Mouse (Mus musculus) ES-E14 (cell line): ENCODE measurements at regions not wholly inside any gene's neighbourhood (a gene's known extent, or its start where the extent isn't known, plus 50 kb on each side); places are given as distances from the start of the nearest gene placed in this dataset.

ENCODE experiments used
- CHD2 ChIP-seq: IDR thresholded peaks from 2 replicates; pipeline ENCODE4 v1.6.1; 2014; ENCODE audit warnings: mild to moderate bottlenecking, low read depth, low read length, inconsistent platforms
- HCFC1 ChIP-seq: IDR thresholded peaks from 2 replicates; pipeline ENCODE4 v1.6.1; 2012; ENCODE audit warnings: low read length, inconsistent platforms, borderline replicate concordance; ENCODE audit not compliant: insufficient read depth
- MAFK ChIP-seq: IDR thresholded peaks from 2 replicates; pipeline ENCODE4 v1.6.1; 2014; ENCODE audit warnings: mild to moderate bottlenecking, low read depth, low read length, inconsistent platforms; ENCODE audit not compliant: insufficient read depth
- ZC3H11A ChIP-seq: IDR thresholded peaks from 2 replicates; pipeline ENCODE4 v1.6.1; 2012; ENCODE audit warnings: low read depth, mild to moderate bottlenecking, inconsistent platforms, low read length, borderline replicate concordance
- ZNF384 ChIP-seq: IDR thresholded peaks from 2 replicates; pipeline ENCODE4 v1.6.1; 2012; ENCODE audit warnings: low read depth, low read length, inconsistent platforms

DNA sequence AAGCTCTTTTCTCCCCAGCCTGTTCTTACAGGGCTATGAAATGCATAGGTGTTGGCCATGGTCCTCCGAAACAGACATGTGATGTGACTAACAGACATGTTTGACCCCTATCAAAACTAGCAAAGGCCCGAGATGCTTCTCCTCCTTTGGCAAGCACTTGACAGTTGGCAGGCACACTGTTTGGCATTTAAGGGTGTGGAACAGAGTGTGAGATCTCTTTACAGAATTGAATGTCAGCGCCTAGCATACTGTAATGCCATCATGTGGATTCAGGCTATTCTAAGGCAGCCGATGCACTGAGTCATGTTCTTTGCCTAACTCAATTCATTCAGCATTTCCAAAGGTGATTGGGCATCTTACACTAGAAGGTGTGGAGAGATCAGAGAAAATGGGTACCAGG is 156.8 kb upstream of the Arrdc4 start:
- no peak for TF ChIP-seq CHD2
- no peak for TF ChIP-seq HCFC1
- no peak for TF ChIP-seq ZNF384
- no peak for TF ChIP-seq MAFK
- no peak for TF ChIP-seq ZC3H11A
